Mouse (Mus musculus): Measurements from ENCODE around the gene Ssh2. TPM values are rescaled to one million over a fixed set of nuclear protein-coding genes. Genes with fewer than 3 reads are reported as not detected.

The Ssh2 gene
- polyA plus RNA-seq, 1 experiment from 2014 or later = 13.8 TPM

- 88% methylated on average over 2 of the region's 2 CpGs for WGBS
- ATAC-seq = no peak
- Histone ChIP-seq H3K27ac (ENCODE audit: low read depth, low read length) (no peak overlapping the region), H3K27me3 (replicated peaks; ENCODE audit: control insufficient read depth, insufficient read depth, low read length) (no peaks in the 10 kb centered on the region), H3K9me3 (ENCODE audit: control insufficient read depth, low read length) (no peaks in the 10 kb centered on the region), H3K36me3 (ENCODE audit: control insufficient read depth, insufficient read depth, low read length) (peaks cover 4% of the 10 kb centered on the region; the same call in 1 of the 2 replicates), H3K4me1 (ENCODE audit: control insufficient read depth, insufficient read depth, low read depth, low read length) (no peaks in the 10 kb centered on the region), H3K4me2 (ENCODE audit: low read length) (no peak overlapping the region), H3K9ac (ENCODE audit: low read depth, low read length) (no peak overlapping the region), H3K4me3 (ENCODE audit: low read length) (no peak overlapping the region)
Measured at GRCm38 (mm10) chr11:77406329-77406728, 190.2 kb downstream of the Ssh2 start.

GRCm38 (mm10) chr11:77409879-77410278, 193.8 kb downstream of the Ssh2 start:
- no peak overlapping the region for H3K27ac ChIP-seq (ENCODE audit: low read depth, low read length)
- H3K4me2 ChIP-seq (ENCODE audit: low read length) = no peak overlapping the region
- H3K9ac ChIP-seq (ENCODE audit: low read depth, low read length) = no peak overlapping the region
- no peaks in the 10 kb centered on the region for H3K9me3 ChIP-seq (ENCODE audit: control insufficient read depth, low read length)
- no peaks in the 10 kb centered on the region for H3K27me3 ChIP-seq (replicated peaks; ENCODE audit: control insufficient read depth, insufficient read depth, low read length)
- WGBS = 86% methylated on average over 6 of the region's 6 CpGs
- H3K4me3 ChIP-seq (ENCODE audit: low read length) = no peak overlapping the region
- no peaks in the 10 kb centered on the region for H3K4me1 ChIP-seq (ENCODE audit: control insufficient read depth, insufficient read depth, low read depth, low read length)
- no peak for ATAC-seq
- peaks cover 4% of the 10 kb centered on the region; the same call in 1 of the 2 replicates for H3K36me3 ChIP-seq (ENCODE audit: control insufficient read depth, insufficient read depth, low read length)

GRCm38 (mm10) chr11:77411284-77411683, 195.2 kb downstream of the Ssh2 start:
- no peak overlapping the region for H3K4me3 ChIP-seq (ENCODE audit: low read length)
- no peak overlapping the region for H3K4me2 ChIP-seq (ENCODE audit: low read length)
- H3K36me3 ChIP-seq (ENCODE audit: control insufficient read depth, insufficient read depth, low read length) = peaks cover 4% of the 10 kb centered on the region; the same call in 1 of the 2 replicates
- no peaks in the 10 kb centered on the region for H3K4me1 ChIP-seq (ENCODE audit: control insufficient read depth, insufficient read depth, low read depth, low read length)
- no peaks in the 10 kb centered on the region for H3K27me3 ChIP-seq (replicated peaks; ENCODE audit: control insufficient read depth, insufficient read depth, low read length)
- ATAC-seq = no peak
- H3K9me3 ChIP-seq (ENCODE audit: control insufficient read depth, low read length) = no peaks in the 10 kb centered on the region
- no peak overlapping the region for H3K9ac ChIP-seq (ENCODE audit: low read depth, low read length)
- no peak overlapping the region for H3K27ac ChIP-seq (ENCODE audit: low read depth, low read length)

GRCm38 (mm10) chr11:77414141-77414839, 198.2 kb downstream of the Ssh2 start:
- Histone ChIP-seq H3K4me2 (ENCODE audit: low read length) (no peak overlapping the region), H3K27ac (ENCODE audit: low read depth, low read length) (no peak overlapping the region), H3K9me3 (ENCODE audit: control insufficient read depth, low read length) (no peaks in the 10 kb centered on the region), H3K4me3 (ENCODE audit: low read length) (no peak overlapping the region), H3K4me1 (ENCODE audit: control insufficient read depth, insufficient read depth, low read depth, low read length) (no peaks in the 10 kb centered on the region), H3K36me3 (ENCODE audit: control insufficient read depth, insufficient read depth, low read length) (no peaks in the 10 kb centered on the region), H3K27me3 (replicated peaks; ENCODE audit: control insufficient read depth, insufficient read depth, low read length) (no peaks in the 10 kb centered on the region), H3K9ac (ENCODE audit: low read depth, low read length) (no peak overlapping the region)
- ATAC-seq = no peak
- 74% methylated on average over 2 of the region's 2 CpGs for WGBS

GRCm38 (mm10) chr11:77416212-77417000, 200.3 kb downstream of the Ssh2 start:
- H3K36me3 ChIP-seq (ENCODE audit: control insufficient read depth, insufficient read depth, low read length) = peaks cover 4% of the 10 kb centered on the region; the same call in 1 of the 2 replicates
- no peak overlapping the region for H3K4me2 ChIP-seq (ENCODE audit: low read length)
- H3K27me3 ChIP-seq (replicated peaks; ENCODE audit: control insufficient read depth, insufficient read depth, low read length) = no peaks in the 10 kb centered on the region
- no peaks in the 10 kb centered on the region for H3K4me1 ChIP-seq (ENCODE audit: control insufficient read depth, insufficient read depth, low read depth, low read length)
- H3K9ac ChIP-seq (ENCODE audit: low read depth, low read length) = no peak overlapping the region
- H3K9me3 ChIP-seq (ENCODE audit: control insufficient read depth, low read length) = no peaks in the 10 kb centered on the region
- no peak for ATAC-seq
- 74% methylated on average over 4 of the region's 4 CpGs for WGBS
- no peak overlapping the region for H3K27ac ChIP-seq (ENCODE audit: low read depth, low read length)
- H3K4me3 ChIP-seq (ENCODE audit: low read length) = no peak overlapping the region

- H3K4me2 ChIP-seq (ENCODE audit: low read length) = no peak overlapping the region
- H3K4me3 ChIP-seq (ENCODE audit: low read length) = no peak overlapping the region
- H3K4me1 ChIP-seq (ENCODE audit: control insufficient read depth, insufficient read depth, low read depth, low read length) = no peaks in the 10 kb centered on the region
- peaks cover 6% of the 10 kb centered on the region for H3K36me3 ChIP-seq (ENCODE audit: control insufficient read depth, insufficient read depth, low read length)
- no peak for ATAC-seq
- H3K9me3 ChIP-seq (ENCODE audit: control insufficient read depth, low read length) = no peaks in the 10 kb centered on the region
- H3K27ac ChIP-seq (ENCODE audit: low read depth, low read length) = no peak overlapping the region
- H3K9ac ChIP-seq (ENCODE audit: low read depth, low read length) = no peak overlapping the region
- WGBS = 95% methylated on average over 4 of the region's 4 CpGs
- H3K27me3 ChIP-seq (replicated peaks; ENCODE audit: control insufficient read depth, insufficient read depth, low read length) = no peaks in the 10 kb centered on the region
Measured at GRCm38 (mm10) chr11:77418021-77418420, 201.9 kb downstream of the Ssh2 start.

- no peak for ATAC-seq
- 87% methylated on average over 4 of the region's 4 CpGs for WGBS
Measured at GRCm38 (mm10) chr11:77423175-77423859, 207.2 kb downstream of the Ssh2 start.

GRCm38 (mm10) chr11:77428446-77428845, 212.4 kb downstream of the Ssh2 start:
- Histone ChIP-seq H3K27ac (ENCODE audit: low read depth, low read length) (no peak overlapping the region), H3K4me1 (ENCODE audit: control insufficient read depth, insufficient read depth, low read depth, low read length) (no peaks in the 10 kb centered on the region), H3K9ac (ENCODE audit: low read depth, low read length) (no peak overlapping the region), H3K27me3 (replicated peaks; ENCODE audit: control insufficient read depth, insufficient read depth, low read length) (no peaks in the 10 kb centered on the region), H3K9me3 (ENCODE audit: control insufficient read depth, low read length) (no peaks in the 10 kb centered on the region), H3K4me3 (ENCODE audit: low read length) (no peak overlapping the region), H3K36me3 (ENCODE audit: control insufficient read depth, insufficient read depth, low read length) (peaks cover 2% of the 10 kb centered on the region; the same call in 1 of the 2 replicates), H3K4me2 (ENCODE audit: low read length) (no peak overlapping the region)
- ATAC-seq = no peak
- WGBS = 86% methylated on average over 1 of the region's 1 CpGs

More at GRCm38 (mm10) chr11:77423175-77423859, 207.2 kb downstream of the Ssh2 start:
- no peak overlapping the region for H3K9ac ChIP-seq (ENCODE audit: low read depth, low read length)
- no peak overlapping the region for H3K4me2 ChIP-seq (ENCODE audit: low read length)
- H3K4me3 ChIP-seq (ENCODE audit: low read length) = no peak overlapping the region
- H3K27ac ChIP-seq (ENCODE audit: low read depth, low read length) = no peak overlapping the region
- no peaks in the 10 kb centered on the region for H3K4me1 ChIP-seq (ENCODE audit: control insufficient read depth, insufficient read depth, low read depth, low read length)
- peaks cover 8% of the 10 kb centered on the region for H3K36me3 ChIP-seq (ENCODE audit: control insufficient read depth, insufficient read depth, low read length)
- no peaks in the 10 kb centered on the region for H3K27me3 ChIP-seq (replicated peaks; ENCODE audit: control insufficient read depth, insufficient read depth, low read length)
- H3K9me3 ChIP-seq (ENCODE audit: control insufficient read depth, low read length) = no peaks in the 10 kb centered on the region

GRCm38 (mm10) chr11:77437026-77437425, 220.9 kb downstream of the Ssh2 start:
- Histone ChIP-seq H3K4me2 (ENCODE audit: low read length) (no peak overlapping the region), H3K27ac (ENCODE audit: low read depth, low read length) (no peak overlapping the region), H3K27me3 (replicated peaks; ENCODE audit: control insufficient read depth, insufficient read depth, low read length) (no peaks in the 10 kb centered on the region), H3K9me3 (ENCODE audit: control insufficient read depth, low read length) (no peaks in the 10 kb centered on the region), H3K36me3 (ENCODE audit: control insufficient read depth, insufficient read depth, low read length) (peaks cover 14% of the 10 kb centered on the region; the same call in 1 of the 2 replicates), H3K4me3 (ENCODE audit: low read length) (no peak overlapping the region), H3K9ac (ENCODE audit: low read depth, low read length) (no peak overlapping the region), H3K4me1 (ENCODE audit: control insufficient read depth, insufficient read depth, low read depth, low read length) (no peaks in the 10 kb centered on the region)
- no peak for ATAC-seq
- WGBS = 91% methylated on average over 2 of the region's 2 CpGs
